Mouse (Mus musculus) mesoderm, embryonic 11.5 days (tissue): Measurements from ENCODE around the gene Gas6.

Experiments
- DNase-seq: peaks from one replicate; pipeline ENCODE4 v3.0.0-alpha.2; 2012; ENCODE audit warnings: low read depth, low spot score

The Gas6 gene

DNA sequence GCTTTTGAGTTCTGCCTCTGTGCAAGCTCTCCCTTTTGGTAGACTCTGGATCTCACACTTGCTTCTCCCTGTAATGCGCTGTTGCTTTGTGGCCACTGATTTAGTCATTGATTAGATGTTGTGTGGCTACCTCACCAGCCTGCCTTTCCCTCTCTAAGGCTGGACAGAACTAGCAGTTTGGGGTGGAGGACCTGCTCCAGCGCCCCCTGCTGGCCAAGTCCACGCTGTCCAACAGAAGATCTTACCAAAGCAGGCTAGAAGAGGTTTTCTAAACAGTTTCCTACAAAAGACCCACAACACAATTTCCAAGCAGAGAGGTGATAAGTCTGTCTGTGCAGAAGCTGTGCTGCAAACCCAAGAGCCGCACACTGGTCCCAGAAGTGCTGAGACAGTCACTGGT is 32.4 kb downstream of the Gas6 start:
- DNase-seq, result peak; percentile 65

DNA sequence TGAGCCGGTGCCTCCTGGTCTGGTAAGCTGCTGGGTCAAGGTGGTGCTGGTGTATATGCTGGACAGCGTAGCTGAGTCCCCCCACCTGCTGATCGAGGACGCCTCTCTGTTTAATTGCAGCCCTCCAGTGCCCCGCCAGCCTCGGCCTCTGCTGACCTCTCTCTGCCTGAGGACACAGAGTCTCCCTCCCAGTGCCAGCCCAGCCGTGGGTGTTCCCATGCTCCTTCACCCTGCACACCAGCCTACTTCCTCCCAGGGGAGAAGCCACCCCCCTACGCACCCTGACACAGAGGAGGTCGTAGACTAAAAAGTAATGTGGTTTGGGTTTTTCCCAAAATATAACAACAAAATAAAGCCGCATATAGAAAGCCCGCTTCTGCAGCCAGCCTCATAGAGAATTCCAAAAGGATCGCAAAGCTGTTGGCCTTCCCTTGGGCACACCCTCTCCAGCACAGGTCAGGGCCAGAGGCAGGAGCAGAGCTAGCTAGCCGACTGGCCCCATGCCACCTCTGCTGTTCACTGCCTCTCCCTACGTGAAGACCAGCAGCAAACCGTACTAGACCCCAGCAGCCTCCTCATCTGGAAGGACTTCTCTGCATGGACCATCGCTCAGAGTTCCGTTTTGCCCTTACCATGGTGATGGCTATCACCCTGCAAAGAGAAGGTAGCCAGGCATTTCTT is 33.1 kb downstream of the Gas6 start:
- DNase-seq, result no peak

DNA sequence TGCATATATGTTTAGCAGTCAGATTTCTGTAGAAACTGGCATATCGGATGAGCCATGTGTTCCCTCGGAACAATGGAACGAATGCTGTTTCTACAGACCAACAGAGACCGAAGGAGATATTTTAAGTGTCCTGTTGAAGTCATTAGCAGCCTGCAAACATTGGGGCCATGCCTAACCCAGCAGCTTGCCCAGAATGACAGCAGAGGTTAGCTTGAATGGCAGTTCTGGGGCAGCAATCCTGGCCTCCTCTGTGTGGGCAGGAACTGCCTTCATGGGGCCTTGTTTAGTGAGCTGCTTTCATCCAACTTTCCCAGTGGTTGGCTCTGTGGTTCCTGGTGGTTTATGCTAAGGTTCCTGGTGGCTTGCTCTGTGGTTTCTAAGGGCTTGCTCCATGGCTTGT is 34.9 kb downstream of the Gas6 start:
- no peak for DNase-seq

DNA sequence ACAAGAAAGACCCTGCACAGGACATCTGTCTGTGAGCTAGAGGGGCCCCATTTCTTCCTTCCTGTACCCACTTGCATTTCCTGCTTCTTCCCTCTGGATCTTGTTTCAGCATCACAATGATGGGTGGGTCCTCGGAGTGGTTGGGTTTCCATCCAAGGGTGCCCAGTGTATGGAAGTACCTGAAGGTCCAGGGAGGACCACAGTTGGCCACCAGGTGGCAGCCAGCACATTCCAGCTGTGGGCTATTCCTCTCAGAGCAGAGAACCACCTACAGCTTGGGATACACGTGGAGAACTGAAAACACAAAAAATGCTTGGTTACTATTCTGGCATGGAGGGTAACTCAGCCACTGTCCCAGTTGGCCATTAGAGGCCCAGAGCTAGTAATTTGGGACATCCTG is 39.0 kb downstream of the Gas6 start:
- peak; percentile 44 for DNase-seq

DNA sequence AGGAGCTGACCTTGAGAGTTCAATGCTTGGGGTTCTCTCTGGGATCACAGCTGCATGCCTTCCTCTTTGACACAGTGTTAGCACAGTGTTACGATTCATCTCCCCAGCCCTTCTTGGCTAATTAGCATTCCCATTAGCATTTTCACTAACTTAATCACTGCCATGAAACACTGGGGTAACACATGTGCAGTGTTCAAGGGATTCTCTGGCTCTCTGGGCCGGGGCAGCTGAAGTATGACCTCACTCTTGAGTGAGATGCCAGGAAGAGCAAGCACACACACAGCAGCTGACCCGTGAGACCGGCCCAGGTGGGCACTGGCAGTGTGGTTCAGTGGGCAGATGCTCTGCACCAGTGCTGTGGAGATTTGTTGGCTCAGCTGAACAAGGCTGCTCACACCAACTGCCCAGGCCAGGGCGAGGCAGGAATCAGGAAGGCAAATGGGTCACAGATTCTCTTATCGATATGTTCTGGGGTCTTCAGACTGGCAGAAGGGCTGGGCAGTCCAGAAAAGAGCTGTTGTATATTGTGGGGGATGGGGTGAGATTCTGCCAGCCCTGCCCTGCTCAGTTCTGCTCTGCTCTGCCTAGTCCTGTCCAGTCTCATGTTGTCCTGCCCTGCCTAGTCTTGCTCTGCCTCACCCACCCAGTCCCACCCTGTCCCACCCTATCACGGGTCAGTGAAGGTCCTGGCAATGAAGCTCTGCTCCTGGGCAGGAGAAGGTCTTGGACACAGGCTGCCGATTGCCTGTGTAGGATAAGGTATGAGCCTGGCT is 39.8 kb downstream of the Gas6 start:
- DNase-seq, result peak; percentile 44

DNA sequence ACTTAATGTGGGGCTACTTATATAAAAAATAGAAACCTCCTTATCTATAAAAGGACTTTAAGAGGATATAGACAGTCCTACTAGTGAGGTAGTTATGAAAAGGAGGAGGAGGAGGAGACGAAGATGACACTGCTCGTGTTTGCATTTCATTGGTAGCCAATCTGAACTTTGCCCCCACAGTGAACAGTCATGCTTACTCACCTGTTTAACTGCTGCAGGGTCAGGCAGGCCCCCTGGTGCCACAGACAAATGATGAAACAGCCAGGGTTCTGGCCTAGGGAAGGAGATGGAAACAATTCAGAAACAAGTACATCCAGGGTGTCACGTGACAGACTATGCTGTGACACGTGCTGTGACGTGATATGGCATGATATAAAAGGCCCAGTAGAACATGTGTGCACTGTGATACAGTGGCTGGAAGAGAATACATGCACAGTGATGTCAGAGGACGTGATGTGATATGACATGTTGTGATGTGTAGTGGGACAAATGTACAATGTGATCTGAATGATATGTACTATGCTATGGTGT is 42.5 kb downstream of the Gas6 start:
- no peak for DNase-seq

DNA sequence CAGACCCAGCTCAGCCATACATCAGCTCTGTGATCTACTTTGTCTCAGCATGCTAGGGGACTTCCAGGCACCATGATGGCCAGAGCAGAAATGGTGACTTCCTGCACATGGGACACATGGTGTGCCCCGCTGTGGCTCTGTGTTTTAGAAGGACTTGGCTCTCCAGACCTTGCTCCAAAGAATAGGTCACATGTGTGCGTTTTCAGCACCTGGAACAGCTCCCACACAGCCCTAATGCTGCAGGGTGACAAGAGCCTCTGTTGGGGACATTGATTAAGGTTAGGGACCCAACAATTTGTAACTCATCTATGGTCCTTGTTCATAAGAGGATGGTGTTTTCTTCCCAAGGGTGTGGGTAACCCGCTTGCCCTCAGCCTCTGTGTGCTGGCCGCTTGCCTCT is 46.1 kb downstream of the Gas6 start:
- DNase-seq, result peak; percentile 68

DNA sequence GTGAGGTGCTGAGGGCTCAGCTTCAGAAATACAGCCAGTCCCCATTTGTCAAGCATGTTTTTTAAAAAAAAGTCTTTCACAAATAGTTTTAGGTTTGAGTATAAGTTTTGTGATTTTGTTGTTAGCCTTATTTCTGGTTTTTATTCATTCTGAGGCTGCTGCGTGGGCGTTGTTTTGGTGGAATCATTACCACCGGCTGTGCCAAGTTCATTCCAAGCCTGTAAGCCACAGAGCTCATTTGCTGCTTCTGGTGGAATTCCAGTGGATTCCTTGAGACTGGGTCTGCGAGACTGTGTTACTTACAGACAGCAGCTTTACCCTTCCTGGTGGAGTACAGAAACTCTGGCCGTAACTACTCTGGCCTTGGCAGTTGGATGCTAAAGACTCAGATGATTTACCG is 47.8 kb downstream of the Gas6 start:
- no peak for DNase-seq

DNA sequence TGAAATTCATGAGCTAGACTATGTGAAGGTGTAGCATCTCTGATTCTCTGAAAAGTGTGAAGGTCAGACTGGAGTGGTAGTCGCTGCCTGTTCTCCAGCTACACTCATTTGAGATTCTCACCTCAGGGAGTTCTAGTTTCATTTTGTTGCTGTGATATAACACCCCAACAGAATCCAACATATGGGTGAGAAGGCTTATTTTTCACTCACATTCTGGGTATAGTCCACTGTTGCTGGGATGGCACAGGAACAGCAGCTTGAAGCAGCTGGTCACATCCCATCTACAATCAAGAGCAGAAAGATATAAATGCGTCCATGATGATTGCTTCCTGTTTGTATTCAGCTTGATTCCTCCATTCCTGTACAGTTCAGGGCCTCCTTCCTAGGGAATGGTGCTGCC is 52.1 kb downstream of the Gas6 start:
- no peak for DNase-seq

DNA sequence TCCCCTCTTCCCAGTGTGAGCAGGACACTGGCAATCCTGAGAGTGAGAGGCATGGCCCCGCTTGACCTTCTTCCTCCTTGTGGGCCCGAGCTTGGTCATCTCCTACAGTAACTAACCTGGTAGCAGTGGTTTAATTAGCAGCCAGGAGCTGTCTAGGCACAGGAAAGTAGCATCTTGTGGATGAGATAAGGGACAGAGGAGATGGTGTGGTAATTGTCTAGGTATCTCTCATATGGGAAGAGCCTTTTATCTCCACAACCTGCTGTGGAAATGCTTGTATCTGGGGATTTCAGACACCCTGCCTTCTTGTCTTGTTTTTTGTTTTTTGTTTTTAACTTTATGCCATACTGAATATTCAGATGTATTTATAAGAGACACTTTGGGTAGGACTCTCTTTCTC is 56.8 kb downstream of the Gas6 start:
- DNase-seq, result no peak

DNA sequence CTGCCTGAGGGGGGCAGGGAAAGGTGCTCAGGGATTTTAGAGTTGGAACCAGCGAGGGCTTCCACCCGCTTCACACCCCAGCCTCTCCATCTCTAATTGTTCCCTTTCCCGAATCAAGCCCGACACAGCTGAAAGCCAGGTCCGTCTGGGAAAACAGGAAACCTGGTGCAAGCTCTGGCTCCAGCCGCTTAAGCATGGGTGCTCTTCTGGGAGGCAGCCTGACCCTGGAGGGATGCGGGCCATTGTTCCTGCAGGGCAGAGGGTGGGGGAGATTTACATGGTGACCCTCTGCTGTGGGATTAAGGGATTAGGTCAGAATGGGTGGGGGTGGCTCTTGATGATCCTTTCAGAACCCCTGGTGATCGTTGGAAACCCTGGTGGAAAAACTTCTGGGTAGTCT is 58.2 kb downstream of the Gas6 start:
- no peak for DNase-seq

DNA sequence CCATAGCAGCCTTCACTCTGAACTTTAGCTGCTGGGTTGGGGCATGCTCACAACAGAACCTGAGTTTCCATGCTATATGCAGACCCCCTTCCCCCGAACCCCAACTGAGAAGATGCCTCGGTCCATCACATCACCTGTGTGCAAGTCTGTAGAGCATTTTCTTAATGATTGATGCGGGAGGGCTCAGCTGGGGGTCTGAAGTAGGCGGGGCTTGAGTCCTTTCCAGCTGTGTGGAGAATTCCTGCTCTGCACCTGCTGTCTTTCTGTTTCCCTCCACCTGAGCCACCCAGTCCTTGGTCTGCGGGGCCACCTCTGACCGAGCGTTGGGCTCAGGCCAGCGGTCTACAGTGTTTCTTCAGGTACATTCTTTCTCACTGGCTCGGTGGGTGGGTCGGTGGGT is 59.4 kb downstream of the Gas6 start, which contains the start of gene Tmem255b:
Gene Tmem255b, plus strand, starts transcription at position 301 of the 400 bp plus-strand sequence.
- DNase-seq, result no peak

DNA sequence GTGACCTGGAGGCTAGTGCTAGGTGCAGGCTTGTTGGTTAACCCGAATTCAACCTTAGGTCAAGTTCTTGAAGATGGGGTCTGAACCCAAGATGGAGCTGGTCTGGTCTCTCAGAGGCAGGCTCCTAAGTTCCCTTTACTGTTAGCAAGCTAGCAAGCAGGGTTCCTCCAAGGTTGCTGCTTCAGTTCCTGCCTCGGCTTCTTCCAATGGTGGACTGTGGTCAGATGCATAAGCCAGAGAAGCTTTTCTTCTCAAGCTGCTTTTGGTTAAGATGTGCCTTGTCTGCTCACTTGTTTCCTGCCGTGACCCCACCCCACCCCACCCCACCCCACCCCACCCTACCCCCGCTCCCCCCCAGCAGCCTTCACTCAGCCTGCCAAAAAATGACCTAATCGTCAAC is 61.2 kb downstream of the Gas6 start:
- DNase-seq, result no peak

DNA sequence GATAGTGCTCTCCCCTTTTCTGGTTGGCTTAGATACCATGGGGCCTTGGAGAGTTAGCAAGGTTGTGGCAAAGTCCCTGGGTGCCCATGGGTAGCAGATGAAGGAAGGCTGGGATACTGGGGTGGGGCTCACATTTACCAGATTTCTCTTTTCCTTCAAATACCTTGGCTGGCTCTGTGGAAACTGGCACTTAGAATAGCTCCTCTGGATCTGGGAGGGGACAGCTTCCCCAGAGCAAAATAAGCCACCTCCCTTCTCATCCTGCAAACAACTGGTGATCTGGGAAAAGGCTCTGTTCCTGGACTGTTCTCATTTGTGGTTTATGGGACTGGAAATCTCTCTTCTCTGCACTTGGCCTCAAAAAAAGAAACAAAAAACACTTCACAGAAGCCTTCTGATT is 63.4 kb downstream of the Gas6 start:
- no peak for DNase-seq

DNA sequence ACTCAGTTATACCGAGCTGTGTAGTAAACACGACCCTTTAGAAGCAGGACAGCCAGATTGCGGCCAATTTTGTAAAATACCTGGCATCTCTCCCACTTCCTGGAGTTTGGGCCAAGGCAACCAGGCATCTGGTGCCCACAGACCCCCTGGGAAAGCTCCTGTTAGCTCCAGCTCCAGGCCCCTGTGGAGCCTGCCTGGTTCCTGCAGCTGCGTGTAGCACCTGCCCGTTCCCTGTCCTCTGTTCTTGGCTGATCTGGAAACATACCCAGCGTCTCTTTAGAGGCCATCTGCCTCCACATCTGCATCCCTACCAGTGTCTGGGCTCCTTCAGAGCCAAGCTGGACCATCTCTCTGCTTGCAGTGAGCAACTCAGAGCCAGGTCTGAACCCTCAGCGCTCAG is 63.9 kb downstream of the Gas6 start:
- DNase-seq, result no peak

DNA sequence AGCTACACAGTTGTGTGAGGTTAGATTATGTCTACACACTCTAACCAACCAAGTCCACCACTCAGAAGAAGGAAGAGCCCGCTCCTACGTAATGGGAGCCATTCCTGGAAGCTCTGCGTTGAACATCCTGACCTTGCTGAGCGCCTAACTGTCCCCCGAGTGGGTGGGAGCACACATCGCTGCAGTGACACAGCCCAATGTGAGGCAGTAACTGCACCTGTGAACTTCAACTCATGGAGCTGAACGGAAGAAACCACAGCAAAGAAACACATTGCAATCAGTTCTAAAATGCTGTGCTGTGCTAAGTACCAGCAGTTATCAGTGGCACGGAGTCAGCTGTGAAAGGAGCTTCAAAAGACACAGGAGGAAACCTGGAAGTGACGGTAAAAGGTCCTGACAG is 66.1 kb downstream of the Gas6 start:
- no peak for DNase-seq

DNA sequence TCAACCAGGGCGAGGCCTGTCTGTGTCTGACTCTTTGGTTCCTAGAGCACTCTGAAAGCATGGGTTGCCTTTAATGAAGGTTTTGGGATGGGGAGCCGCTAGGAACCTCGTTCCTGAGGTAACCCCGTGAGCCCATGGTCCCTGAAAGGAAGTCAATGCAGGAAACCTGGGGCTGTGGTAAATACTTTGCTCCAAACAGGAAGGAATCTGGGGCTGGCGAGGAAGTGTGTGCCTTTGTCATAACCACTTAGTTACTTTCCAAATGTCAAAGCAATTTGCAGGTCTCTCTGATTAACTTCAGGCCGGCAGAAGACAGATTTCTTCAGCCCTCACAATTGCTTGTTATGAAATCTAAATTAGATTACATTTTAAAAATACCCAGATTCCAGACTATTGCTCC is 66.9 kb downstream of the Gas6 start:
- no peak for DNase-seq

DNA sequence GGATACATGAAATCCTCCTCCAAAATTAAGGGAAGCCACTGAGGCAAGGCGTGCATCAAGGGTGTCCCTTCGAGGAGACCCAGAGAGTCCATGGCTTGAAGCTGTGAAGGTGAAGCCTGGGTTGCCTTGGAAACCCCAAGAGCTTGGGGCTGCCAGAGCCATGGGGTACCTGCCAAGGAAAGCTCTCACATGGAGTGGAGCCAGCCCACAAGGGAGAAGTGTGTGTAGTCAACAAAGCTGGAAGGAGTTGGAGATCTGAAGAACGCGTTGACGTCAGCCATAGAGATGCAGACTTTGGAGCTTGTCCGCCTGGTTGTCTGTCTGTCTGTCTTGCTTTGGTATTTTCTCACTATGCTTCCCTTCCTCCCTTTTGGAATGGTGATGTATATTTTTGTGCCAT is 73.3 kb downstream of the Gas6 start:
- DNase-seq, result no peak

DNA sequence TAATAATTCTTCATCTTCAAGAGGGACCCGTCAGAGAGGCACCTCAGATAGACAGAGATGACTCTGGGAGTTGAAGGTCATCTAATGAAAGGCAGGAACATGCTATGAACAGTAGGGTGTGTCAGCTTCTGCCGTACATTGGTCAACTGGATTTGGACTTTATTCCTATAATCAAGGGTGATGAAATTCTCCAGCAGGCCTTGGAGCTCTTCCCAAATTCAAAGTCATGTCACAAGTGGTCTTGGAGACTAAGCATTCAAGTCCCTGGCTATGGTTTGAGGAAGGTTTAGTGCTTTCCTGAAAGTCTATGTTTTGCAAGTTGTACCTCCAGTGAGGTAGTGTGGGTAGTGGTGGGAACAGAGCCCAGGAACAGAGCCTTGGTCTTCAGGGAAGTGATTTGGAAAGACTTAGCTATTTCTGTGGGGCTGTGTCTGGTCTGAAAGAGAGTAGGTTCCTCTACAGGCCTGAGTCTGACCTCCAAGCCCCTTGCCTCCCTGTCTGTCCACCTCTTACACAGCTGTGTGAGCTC is 75.1 kb downstream of the Gas6 start:
- DNase-seq, result no peak

DNA sequence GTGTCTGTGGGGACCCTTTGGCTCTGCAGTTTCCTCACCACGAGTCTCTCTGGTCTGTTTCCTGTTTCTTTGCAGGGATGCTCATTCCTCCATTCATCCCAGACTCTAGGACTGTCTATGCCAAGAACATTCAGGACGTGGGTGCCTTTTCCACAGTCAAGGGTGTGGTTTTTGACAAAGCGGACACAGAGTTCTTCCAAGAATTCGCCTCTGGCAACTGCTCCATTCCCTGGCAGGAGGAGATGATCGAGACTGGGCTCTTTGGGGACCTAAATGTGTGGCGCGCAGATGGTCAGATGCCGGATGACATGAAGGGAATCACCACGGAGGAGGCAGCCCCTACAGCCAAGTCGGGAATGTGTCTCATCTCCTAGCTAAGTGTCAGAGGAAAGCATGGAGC is 78.4 kb downstream of the Gas6 start:
- no peak for DNase-seq
